Mouse (Mus musculus) stomach, embryonic 15.5 days (tissue): Measurements from ENCODE around the gene Rab1b. TPM values are rescaled to one million over a fixed set of nuclear protein-coding genes. Genes with fewer than 3 reads are reported as not detected.

Source experiments
- ATAC-seq: fragments of 200-750 bp; cut with Nextera tagmentation; 2 replicates; pipeline ENCODE4 v1.8.0; 2017; ENCODE audit warnings: low read depth, moderate number of reproducible peaks, moderate TSS enrichment; ENCODE audit not compliant: insufficient read depth, low FRiP score
- H3K27ac ChIP-seq: fragments of 300-500 bp; sonication (generic); 2 replicates; pipeline ENCODE4 v1.5.1; 2015; ENCODE audit warnings: mild to moderate bottlenecking, inconsistent platforms
- H3K27me3 ChIP-seq: fragments of 300-500 bp; sonication (generic); replicated peaks from 2 replicates; pipeline ENCODE4 v1.6.1; 2015; ENCODE audit warnings: inconsistent platforms
- H3K36me3 ChIP-seq: fragments of 300-500 bp; sonication (generic); 2 replicates; pipeline ENCODE4 v1.6.1; 2015; ENCODE audit warnings: inconsistent platforms
- H3K4me1 ChIP-seq: fragments of 300-500 bp; sonication (generic); 2 replicates; pipeline ENCODE4 v1.6.1; 2015; ENCODE audit warnings: inconsistent platforms
- H3K4me2 ChIP-seq: fragments of 300-500 bp; sonication (generic); 2 replicates; pipeline ENCODE4 v1.6.1; 2015; ENCODE audit warnings: mild to moderate bottlenecking, inconsistent platforms
- H3K4me3 ChIP-seq: fragments of 300-500 bp; sonication (generic); replicated peaks from 2 replicates; pipeline ENCODE4 v1.5.1; 2015; ENCODE audit warnings: inconsistent platforms
- H3K9ac ChIP-seq: fragments of 300-500 bp; sonication (generic); 2 replicates; pipeline ENCODE4 v1.6.1; 2015; ENCODE audit warnings: inconsistent platforms
- H3K9me3 ChIP-seq: fragments of 300-500 bp; sonication (generic); 2 replicates; pipeline ENCODE4 v1.6.1; 2016; ENCODE audit warnings: inconsistent platforms
- WGBS: fragments of 180-500 bp; shearing (Covaris S2); methylation state at CpG from one replicate; pipeline ENCODE4 v1.1.7; 2015; 5-methylcytosine and 5-hydroxymethylcytosine counted together
- polyA plus RNA-seq: library from polyadenylated mRNA; unstranded; fragments of >200 nt; fragmentation: Nextera tagmentation; extraction: Ambion mirVana; gene quantifications from 2 replicates; pipeline ENCODE4 v1.2.1, GENCODE M21; 2015

Gene Rab1b
- polyA plus RNA-seq, 1 experiment from 2014 or later = 227 TPM

DNA sequence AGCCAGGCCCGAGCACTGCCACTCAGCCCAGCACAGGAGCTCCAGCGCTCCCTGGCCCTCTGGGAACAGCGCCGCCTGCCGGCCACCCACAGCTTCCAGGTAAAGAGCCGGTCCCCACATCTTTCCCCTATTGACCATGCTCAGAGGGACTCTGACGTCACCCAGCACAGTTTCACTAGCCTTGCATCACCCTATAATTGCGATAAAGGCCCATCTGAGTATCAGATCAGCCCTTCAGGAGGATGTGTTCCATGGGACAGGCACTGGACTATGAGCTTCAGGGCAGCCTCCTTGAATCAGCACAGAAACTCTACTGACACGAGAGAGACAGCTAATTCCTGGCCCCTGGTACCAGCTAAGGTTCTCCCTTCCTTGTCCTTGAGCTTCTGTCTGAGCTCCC, 53.0 kb downstream of the Rab1b start:
- no peaks in the 10 kb centered on the region for H3K9me3 ChIP-seq
- H3K36me3 ChIP-seq = 0 out of 2 replicates have a peak, but pooled peaks cover 3% of the 10 kb centered on the region
- no peak overlapping the region for H3K4me3 ChIP-seq
- no peak overlapping the region for H3K27ac ChIP-seq
- 23% methylated on average over 9 of the region's 9 CpGs for WGBS
- H3K9ac ChIP-seq = no peak overlapping the region
- H3K4me1 ChIP-seq = peaks cover 32% of the 10 kb centered on the region
- H3K27me3 ChIP-seq = peaks cover 6% of the 10 kb centered on the region; the same call in 1 of the 2 replicates
- H3K4me2 ChIP-seq = no peak overlapping the region
- ATAC-seq = no peak

DNA sequence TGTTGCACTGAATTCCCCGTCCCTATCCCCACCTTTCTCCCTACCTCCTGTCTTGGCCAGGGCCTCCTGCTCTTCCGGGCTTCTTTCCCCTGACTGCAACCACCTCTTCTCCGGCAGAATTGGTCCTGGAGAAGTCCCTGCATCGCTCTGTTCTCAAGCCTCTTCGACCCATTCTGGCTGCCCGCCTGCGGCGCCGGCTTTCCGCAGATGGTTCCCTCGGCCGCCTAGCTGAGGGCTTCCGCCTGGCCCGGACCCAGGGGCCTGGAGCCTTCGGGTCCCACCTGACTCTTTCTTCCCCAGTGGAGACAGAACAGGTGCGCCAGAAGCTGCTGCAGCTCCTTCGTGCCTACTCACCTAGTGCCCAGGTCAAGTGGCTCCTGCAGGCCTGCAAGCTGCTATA, 54.0 kb downstream of the Rab1b start:
- Histone ChIP-seq H3K36me3 (0 out of 2 replicates have a peak, but pooled peaks cover 6% of the 10 kb centered on the region), H3K9ac (no peak overlapping the region), H3K27ac (no peak overlapping the region), H3K4me1 (peaks cover 23% of the 10 kb centered on the region), H3K9me3 (no peaks in the 10 kb centered on the region), H3K4me3 (no peak overlapping the region), H3K27me3 (peaks cover 6% of the 10 kb centered on the region; the same call in 1 of the 2 replicates), H3K4me2 (no peak overlapping the region)
- ATAC-seq = no peak
- 64% methylated on average over 17 of the region's 17 CpGs for WGBS

DNA sequence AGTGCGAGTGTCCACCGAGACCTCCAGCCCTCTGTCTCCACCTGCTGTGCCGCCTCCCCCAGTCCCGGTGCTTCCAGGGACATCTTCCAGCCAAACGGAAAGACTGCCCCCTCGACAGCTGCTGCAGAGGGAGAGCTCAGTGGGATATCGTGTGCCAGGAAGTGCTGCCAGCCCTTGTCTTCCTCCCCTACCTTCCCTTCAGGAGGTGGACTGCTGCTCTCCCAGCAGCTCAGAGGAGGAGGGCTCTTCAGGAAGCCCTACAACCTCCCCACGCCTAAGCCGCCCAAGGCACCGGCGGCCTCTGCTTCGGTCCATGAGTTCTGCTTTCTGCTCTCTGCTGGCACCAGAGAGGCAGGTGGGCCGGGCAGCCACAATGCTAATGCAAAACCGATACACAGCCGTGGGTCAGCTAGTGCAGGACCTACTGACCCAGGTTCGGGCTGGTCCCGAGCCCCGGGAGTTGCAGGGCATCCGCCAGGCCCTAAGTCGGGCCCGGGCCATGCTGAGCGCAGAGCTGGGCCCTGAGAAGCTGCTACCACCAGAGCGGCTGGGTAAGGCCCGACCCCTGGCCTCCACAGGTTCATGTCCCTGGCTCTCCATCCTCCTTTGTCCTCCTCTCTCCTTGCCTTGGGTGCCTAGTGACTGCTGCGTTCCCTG, 54.6 kb downstream of the Rab1b start:
- no peak for ATAC-seq
- H3K4me2 ChIP-seq = no peak overlapping the region; the same call in 1 of the 2 replicates
- no peak overlapping the region for H3K4me3 ChIP-seq

DNA sequence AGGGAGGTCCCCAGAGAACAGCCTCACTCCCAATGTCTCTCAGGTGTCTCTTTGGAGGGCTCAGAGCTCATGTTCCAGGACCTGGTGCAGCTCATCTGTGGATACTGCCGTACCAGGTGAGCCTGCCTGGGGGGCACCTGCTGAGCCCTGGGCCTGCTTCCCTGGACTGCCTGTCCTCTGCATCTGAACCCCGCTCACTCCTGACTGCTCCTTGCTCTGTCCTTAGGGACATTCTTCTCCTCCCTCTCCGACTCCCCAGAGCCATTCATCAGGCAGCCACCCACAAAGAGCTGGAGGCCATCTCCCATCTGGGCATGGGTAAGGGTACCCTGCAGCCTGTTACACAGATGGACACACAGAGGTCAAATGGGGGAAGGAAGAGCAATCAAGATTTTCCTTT, 55.4 kb downstream of the Rab1b start:
- peak overlapping the region; percentile 35; the same call in 1 of the 2 replicates for H3K4me3 ChIP-seq
- peak overlapping the region; percentile 51 for H3K4me2 ChIP-seq
- H3K36me3 ChIP-seq = 0 out of 2 replicates have a peak, but pooled peaks cover 14% of the 10 kb centered on the region
- H3K27ac ChIP-seq = 0 out of 2 replicates have a peak overlapping the region, but pooled peaks have one; percentile 16
- H3K9ac ChIP-seq = no peak overlapping the region
- H3K4me1 ChIP-seq = peaks cover 18% of the 10 kb centered on the region
- H3K9me3 ChIP-seq = no peaks in the 10 kb centered on the region
- 56% methylated on average over 3 of the region's 3 CpGs for WGBS
- ATAC-seq = no peak
- H3K27me3 ChIP-seq = peaks cover 6% of the 10 kb centered on the region; the same call in 1 of the 2 replicates

More for the DNA sequence above, 54.6 kb downstream of the Rab1b start:
- Histone ChIP-seq H3K9me3 (no peaks in the 10 kb centered on the region), H3K36me3 (0 out of 2 replicates have a peak, but pooled peaks cover 11% of the 10 kb centered on the region), H3K9ac (no peak overlapping the region), H3K27me3 (peaks cover 6% of the 10 kb centered on the region; the same call in 1 of the 2 replicates), H3K4me1 (peaks cover 22% of the 10 kb centered on the region), H3K27ac (no peak overlapping the region)
- WGBS = 42% methylated on average over 25 of the region's 25 CpGs

GRCm38 (mm10) chr19:5051031-5051430, 55.8 kb downstream of the Rab1b start:
- 8% methylated on average over 17 of the region's 17 CpGs for WGBS
- Histone ChIP-seq H3K36me3 (0 out of 2 replicates have a peak, but pooled peaks cover 18% of the 10 kb centered on the region), H3K4me1 (peaks cover 16% of the 10 kb centered on the region), H3K4me3 (peak overlapping the region; percentile 35), H3K9ac (no peak overlapping the region), H3K27ac (peak overlapping the region; percentile 16), H3K27me3 (peaks cover 6% of the 10 kb centered on the region; the same call in 1 of the 2 replicates), H3K9me3 (no peaks in the 10 kb centered on the region), H3K4me2 (peak overlapping the region; percentile 51)
- peak; percentile 44; the same call in 1 of the 2 replicates for ATAC-seq

GRCm38 (mm10) chr19:5050047-5050905, 56.6 kb downstream of the Rab1b start, which contains the start of gene Rin1:
Gene Rin1, plus strand, starts transcription at chr19:5050481.
- Histone ChIP-seq H3K27me3 (peaks cover 6% of the 10 kb centered on the region; the same call in 1 of the 2 replicates), H3K36me3 (0 out of 2 replicates have a peak, but pooled peaks cover 18% of the 10 kb centered on the region), H3K4me1 (peaks cover 16% of the 10 kb centered on the region), H3K9ac (no peak within 1 kb of the TSS), H3K9me3 (no peaks in the 10 kb centered on the region), H3K27ac (peak within 1 kb of the TSS; percentile 16), H3K4me3 (peak within 1 kb of the TSS; percentile 35), H3K4me2 (peak within 1 kb of the TSS; percentile 51)
- WGBS = 16% methylated on average over 14 of the region's 14 CpGs
- peak; percentile 36 for ATAC-seq

- WGBS = 85% methylated on average over 6 of the region's 6 CpGs
- no peak overlapping the region for H3K4me2 ChIP-seq
- H3K4me3 ChIP-seq = no peak overlapping the region
- H3K9me3 ChIP-seq = no peaks in the 10 kb centered on the region
- no peak overlapping the region for H3K9ac ChIP-seq
- no peak for ATAC-seq
- H3K27me3 ChIP-seq = peaks cover 6% of the 10 kb centered on the region; the same call in 1 of the 2 replicates
- no peak overlapping the region for H3K27ac ChIP-seq
- H3K4me1 ChIP-seq = peaks cover 16% of the 10 kb centered on the region
- 0 out of 2 replicates have a peak, but pooled peaks cover 18% of the 10 kb centered on the region for H3K36me3 ChIP-seq
These were observed 57.5 kb downstream of the Rab1b start for GRCm38 (mm10) chr19:5049325-5049724.

Other genes starting within 250 kb of the Rab1b start
- 2.3 and 2.5 TPM in 2 replicates for gene Actn3, start 229.2 kb downstream of the Rab1b start, polyA plus RNA-seq
- 11.4 and 11.6 TPM in 2 replicates for gene Zdhhc24, start 228.4 kb downstream of the Rab1b start, polyA plus RNA-seq
- 2.7 and 3.0 TPM in 2 replicates for gene Bbs1, start 200.4 kb downstream of the Rab1b start, polyA plus RNA-seq
- gene Dpp3, start 178.8 kb downstream of the Rab1b start, polyA plus RNA-seq = 107 and 122 TPM in 2 replicates
- gene Peli3, start 163.9 kb downstream of the Rab1b start, polyA plus RNA-seq = 1.7 and 1.9 TPM in 2 replicates
- gene Mrpl11, start 144.9 kb downstream of the Rab1b start, polyA plus RNA-seq = 95.8 and 100 TPM in 2 replicates
- 0.22 and 0.24 TPM in 2 replicates for gene Npas4, start 116.8 kb downstream of the Rab1b start, polyA plus RNA-seq
- gene Slc29a2, start 83.2 kb downstream of the Rab1b start, polyA plus RNA-seq = 3.6 and 3.7 TPM in 2 replicates
- 38.7 and 42.1 TPM in 2 replicates for gene B4gat1, start 68.2 kb downstream of the Rab1b start, polyA plus RNA-seq
- 2.2 and 2.3 TPM in 2 replicates for gene AC124502.3, start 68.2 kb downstream of the Rab1b start, polyA plus RNA-seq
- 39.5 and 39.9 TPM in 2 replicates for gene Brms1, start 65.7 kb downstream of the Rab1b start, polyA plus RNA-seq
- 2.3 and 3.6 TPM in 2 replicates for gene Rin1, start 56.6 kb downstream of the Rab1b start, polyA plus RNA-seq
- gene Cd248, start 39.0 kb downstream of the Rab1b start, polyA plus RNA-seq = 58.4 and 68.3 TPM in 2 replicates
- 5.9 and 6.4 TPM in 2 replicates for gene Tmem151a, start 21.5 kb downstream of the Rab1b start, polyA plus RNA-seq
- gene Yif1a, start 18.5 kb downstream of the Rab1b start, polyA plus RNA-seq = 101 TPM in 2 replicates
- gene Cnih2, start 8.6 kb downstream of the Rab1b start, polyA plus RNA-seq = 15.1 and 16.6 TPM in 2 replicates
- gene Klc2, start 11.5 kb upstream of the Rab1b start, polyA plus RNA-seq = 18.0 and 19.0 TPM in 2 replicates
- gene Pacs1, start 166.0 kb upstream of the Rab1b start, polyA plus RNA-seq = 18.0 and 20.6 TPM in 2 replicates
- gene Sf3b2, start 188.4 kb upstream of the Rab1b start, polyA plus RNA-seq = 278 and 308 TPM in 2 replicates
- gene Gal3st3, start 191.3 kb upstream of the Rab1b start, polyA plus RNA-seq = 2.2 and 2.9 TPM in 2 replicates
- gene Catsper1, start 228.7 kb upstream of the Rab1b start, polyA plus RNA-seq = not detected in 2 replicates
- 7.9 and 13.9 TPM in 2 replicates for gene Cst6, start 242.5 kb upstream of the Rab1b start, polyA plus RNA-seq